Mouse (Mus musculus): Measurements from ENCODE around the gene Stard7.
A peak's percentile ranks its signal among the peaks of the same experiment; 100 is the strongest.

Stard7 gene

DNA sequence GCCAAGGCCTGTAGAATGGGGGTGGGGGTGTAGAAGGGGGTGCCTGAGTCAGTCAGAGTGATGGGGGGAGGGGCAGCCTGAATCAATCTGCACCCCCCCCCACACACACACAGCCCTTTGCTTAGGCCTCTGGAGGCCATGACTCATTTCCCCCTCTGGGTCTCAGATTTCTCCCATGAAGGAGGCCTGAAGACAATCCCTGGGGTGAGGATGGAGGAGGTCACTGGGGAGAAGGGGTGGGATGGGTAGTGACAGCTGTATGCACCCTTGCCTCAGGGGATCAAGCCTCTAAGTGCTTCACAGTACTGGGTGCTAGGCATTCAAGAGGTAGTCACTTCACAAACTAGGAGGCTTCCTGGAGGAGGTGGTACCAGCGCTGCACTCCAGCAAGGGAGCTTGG, 53.6 kb downstream of the Stard7 start:
- DNase-seq: no peak

DNA sequence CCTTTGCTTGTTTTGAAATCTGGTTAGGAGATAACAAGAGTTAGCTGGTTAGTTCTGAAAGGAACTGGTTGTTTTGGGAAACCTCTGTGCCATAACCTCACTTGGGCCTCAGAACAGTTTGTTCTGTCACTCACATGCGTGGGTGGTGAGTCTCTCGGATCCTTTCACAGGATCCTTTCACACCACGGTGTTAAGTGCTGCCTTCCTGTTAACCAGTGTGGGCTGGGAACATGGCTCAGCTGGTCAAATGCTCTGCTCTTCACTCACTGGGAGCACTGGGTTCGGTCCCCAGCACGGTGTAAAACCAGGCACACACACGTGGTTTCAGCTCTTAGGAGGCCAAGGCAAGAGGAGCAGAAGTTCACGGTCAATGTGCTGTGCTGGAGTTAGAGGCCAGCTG, 54.4 kb downstream of the Stard7 start:
- no peak for DNase-seq

DNA sequence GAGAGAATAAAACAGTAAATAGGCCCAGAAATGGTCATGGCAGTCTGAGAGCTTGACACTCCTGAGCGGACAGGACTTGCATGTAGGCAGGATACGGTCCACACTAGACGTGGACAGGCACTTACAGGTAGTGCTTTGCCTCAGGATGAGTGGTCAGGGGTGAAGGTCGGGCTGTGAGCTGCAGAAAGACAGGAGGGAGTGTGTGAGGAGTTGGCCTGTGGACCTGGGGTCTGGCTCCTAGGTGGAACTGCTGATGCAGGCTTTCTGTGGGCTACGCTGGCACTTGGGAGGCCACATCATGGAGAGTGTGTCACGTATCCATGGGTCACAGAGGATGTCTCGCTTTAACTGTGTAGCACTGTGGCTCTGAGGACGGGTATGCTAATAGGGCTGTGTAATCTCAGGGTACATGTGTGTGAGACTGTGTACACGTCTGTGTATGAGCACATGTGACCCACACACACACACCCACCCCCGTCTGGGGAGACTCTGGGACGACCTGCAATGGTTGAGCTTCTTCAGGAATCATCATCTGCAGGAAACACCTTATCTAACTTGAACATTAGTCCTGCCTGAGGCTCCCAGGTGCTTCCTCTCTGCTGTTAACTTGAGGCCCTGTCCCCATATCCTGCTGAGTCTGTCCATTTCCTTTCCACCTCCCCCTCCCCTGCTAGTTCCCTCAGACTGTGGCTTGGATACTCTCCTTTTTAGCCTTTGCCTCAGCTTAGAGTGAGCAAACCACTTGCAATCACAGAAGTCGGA, 58.3 kb downstream of the Stard7 start:
- no peak for DNase-seq

DNA sequence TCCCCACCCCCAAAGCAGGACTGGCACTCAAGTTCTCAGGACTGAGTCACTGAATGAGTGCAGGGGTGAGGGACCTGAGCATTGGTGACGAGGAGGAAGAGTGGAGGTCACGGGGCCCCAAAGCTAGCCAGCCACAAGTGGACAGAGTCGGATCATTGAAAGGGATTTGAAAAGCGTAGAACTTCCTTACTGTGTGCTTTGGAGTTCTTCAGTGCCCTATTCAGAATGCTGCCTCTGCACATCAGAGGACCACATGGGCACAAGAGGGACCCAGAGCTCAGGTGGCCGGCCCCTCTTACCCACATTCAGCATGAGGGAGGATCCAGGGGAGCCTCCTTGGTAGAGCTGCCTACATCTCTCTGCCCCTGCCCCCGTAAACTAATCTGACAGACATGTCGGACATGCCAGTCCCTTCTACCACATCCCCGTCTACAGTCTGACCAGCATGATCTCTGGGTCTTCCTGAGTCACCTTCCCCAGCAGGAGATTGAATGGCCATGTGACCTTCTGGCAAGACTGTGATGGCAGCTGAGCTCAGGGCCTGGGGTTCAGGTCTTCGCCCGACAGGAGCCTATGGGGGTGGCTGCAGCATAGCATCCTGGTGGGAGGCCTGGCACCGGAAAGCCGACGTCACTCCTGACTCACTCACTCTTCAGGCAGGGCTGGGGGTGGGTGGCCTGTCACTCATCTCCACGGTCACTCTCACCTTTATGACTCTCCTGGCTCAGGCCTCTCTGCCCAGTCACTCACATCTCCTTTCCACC, 63.0 kb downstream of the Stard7 start:
- no peak for DNase-seq

DNA sequence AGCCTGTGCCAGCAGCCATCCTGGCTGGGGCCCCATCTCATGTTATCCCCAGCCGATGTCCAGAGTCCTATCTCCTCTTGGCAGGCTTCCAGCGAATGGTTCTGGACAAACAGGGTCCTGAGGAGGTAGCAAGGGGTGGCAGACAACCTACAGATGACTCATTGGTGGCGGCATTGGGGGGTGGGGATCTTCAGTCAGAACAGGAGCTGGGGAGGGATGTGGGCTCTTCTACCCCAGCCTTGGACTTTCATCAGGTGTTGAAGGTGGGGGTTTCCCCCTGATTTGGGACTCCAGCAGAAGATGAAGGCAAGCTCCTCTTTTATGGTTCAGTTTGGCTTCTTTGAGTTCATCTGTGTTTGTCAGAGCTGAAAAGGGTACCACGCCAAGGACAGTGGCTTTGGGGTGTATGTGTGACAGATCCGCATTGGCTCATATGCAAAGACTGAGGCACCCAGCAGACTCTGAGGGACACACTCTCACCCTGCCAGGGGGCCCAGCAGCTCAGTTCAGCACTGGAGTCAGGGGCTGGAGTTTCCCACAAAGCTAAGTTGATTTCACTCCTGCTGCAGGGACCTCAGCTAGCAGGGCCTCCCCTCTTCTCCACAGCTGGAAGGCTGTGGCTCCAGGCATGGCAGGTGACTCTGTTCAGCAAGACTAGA, 64.1 kb downstream of the Stard7 start:
- no peak for DNase-seq

DNA sequence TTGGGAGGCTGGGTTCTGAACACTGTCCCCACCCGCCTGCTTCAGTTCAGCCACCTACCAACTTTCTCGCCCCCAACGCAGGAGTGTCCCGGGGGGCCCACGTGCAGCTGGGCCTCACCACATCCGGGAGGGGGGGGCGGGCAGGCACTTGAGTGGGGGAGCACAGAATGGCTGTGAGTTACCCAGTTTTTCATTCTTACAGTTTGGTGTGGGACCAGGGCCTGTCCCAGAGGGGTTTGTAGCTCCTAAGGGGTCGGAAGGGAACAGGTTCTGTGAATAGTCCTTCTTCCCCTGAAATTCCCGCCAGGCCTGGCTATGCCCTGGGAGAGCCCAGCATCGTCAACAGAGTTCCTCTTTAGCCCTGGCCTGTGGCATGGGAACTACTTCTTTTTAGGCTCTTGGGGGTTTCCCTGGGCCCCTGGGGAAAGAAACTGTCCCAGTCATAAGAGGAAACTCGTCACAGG, 65.1 kb downstream of the Stard7 start:
- DNase-seq: no peak

DNA sequence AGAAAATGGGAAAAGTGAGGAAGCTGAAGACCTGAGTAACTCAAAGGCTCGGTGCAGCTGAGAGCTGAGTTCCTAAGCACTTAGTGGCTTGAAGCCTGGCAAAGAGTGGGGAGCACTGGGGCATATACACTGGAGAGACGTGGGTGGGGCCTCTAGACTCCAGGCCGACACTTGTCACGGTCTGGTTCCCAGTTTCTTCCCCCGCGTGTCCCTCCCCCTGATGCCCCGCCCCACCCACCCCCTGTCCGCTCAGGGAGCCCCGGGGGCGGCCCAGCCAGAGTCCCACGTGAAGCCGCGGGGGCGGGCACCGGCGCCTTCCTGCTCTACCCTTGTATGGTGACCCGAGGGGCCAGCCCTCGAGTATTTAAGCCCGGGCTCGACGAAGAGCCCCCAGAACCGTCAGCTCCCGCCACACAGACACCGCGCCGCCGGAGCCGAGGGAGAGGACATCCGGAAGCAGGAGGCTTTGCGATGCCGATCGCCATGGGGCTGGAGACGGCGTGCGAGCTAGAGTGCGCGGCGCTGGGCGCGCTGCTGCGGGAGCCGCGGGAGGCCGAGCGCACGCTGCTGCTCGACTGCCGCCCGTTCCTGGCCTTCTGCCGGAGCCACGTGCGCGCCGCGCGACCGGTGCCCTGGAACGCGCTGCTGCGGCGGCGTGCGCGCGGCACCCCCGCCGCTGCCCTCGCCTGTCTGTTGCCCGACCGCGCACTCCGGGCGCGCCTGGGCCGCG, 65.9 kb downstream of the Stard7 start, which contains the start of gene Dusp2:
Gene Dusp2, plus strand, starts transcription at position 393 of the 730 bp plus-strand sequence.
- DNase-seq: peak; percentile 74

DNA sequence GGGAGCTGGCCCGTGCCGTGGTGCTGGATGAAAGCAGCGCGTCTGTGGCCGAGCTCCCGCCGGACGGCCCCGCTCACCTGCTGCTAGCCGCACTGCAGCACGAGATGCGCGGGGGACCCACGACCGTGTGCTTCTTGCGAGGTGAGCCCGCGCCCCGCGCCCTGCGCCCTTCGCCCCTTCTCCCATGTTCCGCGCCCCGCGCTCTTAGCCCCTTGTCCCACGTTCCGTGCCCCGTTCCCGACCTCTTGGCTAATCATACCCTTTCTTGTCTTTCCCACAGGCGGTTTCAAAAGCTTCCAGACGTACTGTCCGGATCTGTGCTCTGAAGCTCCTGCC, 66.4 kb downstream of the Stard7 start:
- DNase-seq: no peak

DNA sequence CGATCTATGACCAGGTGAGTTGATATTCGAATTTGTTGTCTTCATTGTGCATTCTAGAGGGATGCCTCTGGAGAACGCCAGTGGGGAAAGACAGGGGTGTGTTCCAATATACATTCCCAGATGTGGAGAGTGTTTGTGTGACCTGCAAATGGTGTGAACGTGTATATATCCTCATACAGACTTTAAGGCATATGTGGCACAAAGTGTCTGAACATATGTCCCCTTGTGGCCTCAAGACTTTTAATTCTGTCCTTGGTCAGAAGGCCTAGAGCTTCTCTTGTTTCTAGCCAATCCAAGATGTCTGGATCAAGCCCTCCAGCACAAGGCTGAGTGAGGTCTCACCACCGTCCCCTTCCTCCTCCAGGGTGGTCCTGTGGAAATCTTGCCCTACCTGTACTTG, 66.9 kb downstream of the Stard7 start:
- DNase-seq: no peak

DNA sequence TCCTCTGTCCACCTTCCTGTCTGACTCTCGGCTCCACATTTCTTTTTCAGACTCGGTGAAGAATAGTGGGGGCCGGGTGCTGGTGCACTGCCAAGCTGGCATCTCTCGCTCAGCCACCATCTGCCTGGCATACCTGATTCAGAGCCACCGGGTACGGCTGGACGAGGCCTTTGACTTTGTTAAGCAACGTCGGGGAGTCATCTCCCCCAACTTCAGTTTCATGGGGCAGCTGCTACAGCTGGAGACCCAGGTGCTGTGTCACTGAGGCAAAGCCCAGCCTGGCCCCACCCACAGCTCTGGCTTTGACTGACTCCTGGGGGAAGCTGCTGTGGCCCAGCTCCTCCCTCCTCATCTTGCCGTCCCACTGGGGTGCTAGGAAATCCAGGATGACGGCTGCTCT, 67.5 kb downstream of the Stard7 start:
- no peak for DNase-seq

DNA sequence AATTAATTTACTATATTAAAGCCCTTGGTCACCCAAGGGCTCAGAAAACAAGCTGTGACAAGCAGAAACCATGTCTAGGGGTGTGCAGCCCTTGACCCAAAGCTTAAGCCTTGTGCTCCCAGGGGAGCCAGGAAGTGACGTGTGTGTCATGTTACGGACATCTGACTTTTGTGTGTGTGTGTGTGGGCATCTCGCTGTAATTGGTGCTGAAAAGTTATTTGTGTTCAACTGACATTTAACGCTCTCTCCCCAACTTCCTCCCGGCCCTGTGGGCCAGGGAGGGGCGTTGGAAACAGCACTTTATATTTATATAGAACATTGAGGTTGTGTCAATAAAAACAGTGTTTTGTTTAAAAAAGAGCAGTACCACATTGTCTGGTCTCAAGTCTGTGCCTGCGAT, 68.0 kb downstream of the Stard7 start:
- DNase-seq: no peak

DNA sequence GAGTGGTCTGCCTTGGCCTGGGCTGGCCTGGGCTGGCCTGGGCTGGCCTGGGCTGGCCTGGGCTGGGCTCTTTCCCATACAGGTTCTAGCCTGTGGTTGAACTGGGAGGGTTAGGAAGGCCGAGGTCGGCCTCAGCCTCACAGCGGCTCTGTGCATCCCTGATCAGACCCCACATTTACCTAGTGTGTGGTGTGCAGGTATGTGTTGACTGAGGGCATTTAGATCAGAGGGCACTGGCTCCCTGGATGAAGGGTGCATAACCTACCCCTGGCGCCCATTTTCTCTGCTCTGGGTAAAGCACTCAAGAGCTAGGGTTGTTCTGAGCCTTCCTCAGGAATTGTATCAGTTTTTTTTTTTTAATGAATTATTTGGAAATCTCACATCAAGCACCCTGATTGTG, 68.4 kb downstream of the Stard7 start, which contains the start of gene Astl:
Gene Astl, plus strand, starts transcription at position 224 of the 400 bp plus-strand sequence.
- no peak for DNase-seq

DNA sequence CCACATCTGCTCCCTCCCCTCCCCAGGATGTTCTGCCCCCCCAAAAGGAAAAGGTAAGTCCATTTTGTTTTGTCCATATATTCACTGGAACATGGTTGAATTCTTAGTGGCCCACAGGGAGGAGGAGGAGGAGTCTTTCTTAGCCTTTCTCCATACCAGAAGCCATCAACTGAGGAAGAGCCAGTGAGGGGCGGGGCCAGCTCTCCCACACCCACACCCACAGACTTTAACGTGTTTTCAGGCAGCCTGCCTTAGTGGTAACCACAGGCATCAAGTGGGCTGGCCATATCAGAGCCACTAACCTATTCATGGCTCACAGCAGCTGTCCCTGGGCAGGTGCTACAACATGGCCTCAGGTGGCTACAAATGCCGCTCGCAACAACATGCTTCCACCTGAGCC, 68.8 kb downstream of the Stard7 start:
- no peak for DNase-seq

DNA sequence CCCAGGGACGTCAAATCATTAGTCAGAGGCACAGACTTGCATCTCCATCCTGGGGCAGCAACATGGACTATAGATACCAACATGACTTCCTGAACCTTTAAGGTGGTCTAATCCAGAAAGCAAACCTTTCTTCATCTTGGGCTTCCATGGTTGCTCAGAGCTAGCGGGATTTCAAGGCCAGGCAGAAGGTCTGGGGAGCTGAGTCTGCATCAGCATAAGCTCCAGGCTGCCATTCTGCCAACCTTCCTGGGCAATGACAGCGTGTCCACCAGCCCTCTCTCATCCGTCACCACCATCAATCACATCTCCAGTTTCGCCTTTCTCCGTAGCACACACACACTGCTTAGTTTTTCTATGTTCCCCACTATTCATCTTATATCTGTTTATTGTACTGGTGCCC, 69.2 kb downstream of the Stard7 start:
- no peak for DNase-seq

DNA sequence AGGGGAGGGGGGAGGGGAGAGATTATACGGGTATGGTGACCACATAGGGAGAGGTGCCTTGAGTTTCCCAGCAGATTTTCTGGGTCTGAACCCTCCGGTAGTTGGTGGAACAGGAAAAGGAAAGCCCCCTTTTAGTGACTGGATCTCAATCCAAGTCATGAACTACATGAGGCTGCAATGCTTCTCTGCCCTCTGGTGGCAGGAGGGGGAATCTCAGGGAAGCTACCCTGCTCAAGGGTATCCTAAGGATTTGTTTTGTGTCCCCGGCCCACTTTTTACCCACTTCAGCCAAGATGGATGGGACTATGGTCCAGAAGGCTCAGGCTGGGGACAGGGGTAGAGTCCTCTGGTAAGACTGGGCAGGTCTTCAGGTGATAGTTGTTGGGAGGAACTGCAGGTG, 71.1 kb downstream of the Stard7 start:
- DNase-seq: peak; percentile 52

DNA sequence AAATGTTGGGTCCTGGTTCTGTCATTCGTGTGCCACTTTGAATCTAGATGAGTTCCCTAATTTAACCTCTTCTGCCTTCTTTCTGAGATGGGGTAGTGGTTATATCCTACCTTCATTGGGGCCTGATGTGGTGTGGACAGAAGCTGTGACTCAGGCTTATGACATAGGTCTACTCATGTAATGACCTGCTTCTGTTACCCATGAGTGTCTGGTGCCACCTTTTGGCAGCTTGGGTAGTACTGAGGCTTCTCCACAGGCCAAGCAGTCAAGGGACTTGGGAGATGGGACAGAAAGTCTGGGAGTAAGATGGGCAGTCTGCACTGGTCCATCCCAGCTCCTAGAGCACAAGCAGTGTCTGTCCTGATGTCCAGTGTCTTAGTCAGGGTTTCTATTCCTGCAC, 76.3 kb downstream of the Stard7 start:
- no peak for DNase-seq

DNA sequence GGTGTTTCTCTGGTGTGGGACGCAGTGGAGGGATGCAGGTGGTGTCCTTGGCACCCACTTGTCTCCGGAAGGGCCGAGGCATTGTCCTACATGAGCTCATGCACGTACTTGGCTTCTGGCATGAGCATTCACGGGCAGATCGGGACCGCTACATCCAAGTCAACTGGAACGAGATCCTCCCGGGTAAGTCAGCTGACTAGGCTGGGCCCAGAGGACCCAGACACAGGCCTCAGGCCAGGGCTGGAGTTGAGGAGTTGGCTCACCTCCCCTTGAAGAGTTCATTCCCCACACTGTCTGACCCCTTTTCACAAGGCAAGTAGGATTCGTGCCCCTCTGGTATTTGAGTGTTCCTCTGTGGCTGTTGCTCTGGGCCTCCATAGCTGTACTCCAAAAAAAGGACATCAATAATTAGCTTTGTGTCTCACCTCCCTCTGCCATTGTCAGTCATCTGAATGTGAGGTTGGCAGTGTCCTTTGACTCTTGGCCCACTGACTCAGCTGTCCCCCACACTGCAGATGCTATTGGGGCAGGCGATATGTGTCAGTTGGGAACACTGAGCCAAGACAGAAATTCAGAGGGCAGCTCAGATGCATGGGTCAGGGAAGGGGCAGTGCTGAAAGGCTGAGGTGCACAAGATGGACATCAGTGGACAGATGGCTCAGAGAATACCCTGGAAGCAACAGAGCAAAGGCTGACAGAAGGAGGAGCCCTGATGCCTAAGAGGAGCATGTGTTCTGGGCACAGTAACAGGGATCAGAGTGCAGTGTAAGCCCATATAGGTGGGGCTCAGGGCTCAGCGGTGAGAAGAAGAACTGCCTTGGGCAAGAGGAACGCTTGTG, 77.3 kb downstream of the Stard7 start:
- DNase-seq: no peak
